Mouse (Mus musculus) E14TG2a.4 (cell line): ENCODE results near the gene Hc.

Experiments
- H3K27me3 ChIP-seq: 2 replicates; pipeline ENCODE4 v1.6.1; 2014; ENCODE audit warnings: low read length, control low read depth; ENCODE audit not compliant: insufficient read depth
- H3K36me3 ChIP-seq: 2 replicates; pipeline ENCODE4 v1.6.1; 2014; ENCODE audit warnings: low read length, control low read depth; ENCODE audit not compliant: insufficient read depth
- H3K4me1 ChIP-seq: replicated peaks from 2 replicates; pipeline ENCODE4 v1.6.1; 2014; ENCODE audit warnings: low read depth, low read length, control low read depth
- H3K4me3 ChIP-seq: replicated peaks from 2 replicates; pipeline ENCODE4 v1.5.1; 2014; ENCODE audit warnings: mild to moderate bottlenecking, low read length
- H3K9me3 ChIP-seq: 2 replicates; pipeline ENCODE4 v1.6.1; 2014; ENCODE audit warnings: low read length, control low read depth
- CTCF ChIP-seq: conservative IDR thresholded peaks from 2 replicates; pipeline ENCODE4 v1.5.1; 2014; ENCODE audit warnings: low read length
- NANOG ChIP-seq: IDR thresholded peaks from 2 replicates; pipeline ENCODE4 v1.6.1; 2014; ENCODE audit warnings: borderline replicate concordance, low read length, mixed read lengths
- POU5F1 ChIP-seq: IDR thresholded peaks from 2 replicates; pipeline ENCODE4 v1.6.1; 2014; ENCODE audit warnings: low read length, borderline replicate concordance

Hc gene

DNA sequence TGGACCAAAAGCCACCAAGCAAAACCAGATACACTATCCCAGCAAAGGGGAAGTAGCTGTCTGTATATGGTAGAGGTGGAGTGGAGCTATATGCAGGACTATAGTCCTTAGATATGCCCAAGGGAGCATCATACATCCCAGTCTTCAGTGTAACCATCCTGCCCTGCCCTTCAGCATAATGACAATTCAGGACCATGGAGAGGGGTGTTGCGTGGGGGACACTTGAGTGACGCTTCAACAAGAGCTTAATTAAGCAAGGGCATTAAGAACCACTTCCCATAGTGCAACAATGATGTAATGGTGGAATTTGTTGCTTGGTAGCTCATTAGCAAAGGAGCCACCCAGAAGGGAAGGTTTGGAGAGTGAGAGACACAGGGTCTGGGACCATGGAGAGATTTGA is 112.6 kb downstream of the Hc start:
- peaks cover 49% of the 10 kb centered on the region for H3K4me1 ChIP-seq
- no peaks in the 10 kb centered on the region for H3K36me3 ChIP-seq
- H3K27me3 ChIP-seq = 0 out of 2 replicates have a peak, but pooled peaks cover 14% of the 10 kb centered on the region
- no peaks in the 10 kb centered on the region for H3K9me3 ChIP-seq
- TF ChIP-seq POU5F1 (no peak), CTCF (no peak), NANOG (no peak)
- no peak overlapping the region for H3K4me3 ChIP-seq

DNA sequence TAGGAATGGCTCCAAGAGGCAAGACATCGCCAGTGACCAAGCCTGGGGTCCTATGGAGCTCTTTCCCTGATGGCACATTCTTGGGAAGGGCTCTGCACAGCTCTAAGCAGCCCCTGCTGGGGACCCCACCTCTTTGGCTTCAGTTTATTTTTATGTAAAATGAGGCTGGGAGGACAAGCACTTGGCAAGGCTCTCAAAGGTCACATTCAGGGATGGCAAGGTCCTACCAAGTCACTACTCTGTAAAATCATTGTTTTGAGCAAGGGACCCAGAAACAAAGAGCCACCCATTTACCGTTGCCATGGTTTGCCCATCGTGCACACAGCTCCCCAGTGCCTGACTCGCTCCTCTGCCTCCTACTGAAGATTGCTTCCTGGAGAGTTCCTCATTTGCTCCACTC is 115.2 kb downstream of the Hc start:
- Histone ChIP-seq H3K9me3 (no peaks in the 10 kb centered on the region), H3K4me3 (peak overlapping the region; percentile 45), H3K27me3 (peaks cover 23% of the 10 kb centered on the region), H3K4me1 (peaks cover 74% of the 10 kb centered on the region), H3K36me3 (no peaks in the 10 kb centered on the region)
- TF ChIP-seq POU5F1 (no peak), NANOG (0 out of 2 replicates have a peak, but pooled peaks have one; percentile 10)

DNA sequence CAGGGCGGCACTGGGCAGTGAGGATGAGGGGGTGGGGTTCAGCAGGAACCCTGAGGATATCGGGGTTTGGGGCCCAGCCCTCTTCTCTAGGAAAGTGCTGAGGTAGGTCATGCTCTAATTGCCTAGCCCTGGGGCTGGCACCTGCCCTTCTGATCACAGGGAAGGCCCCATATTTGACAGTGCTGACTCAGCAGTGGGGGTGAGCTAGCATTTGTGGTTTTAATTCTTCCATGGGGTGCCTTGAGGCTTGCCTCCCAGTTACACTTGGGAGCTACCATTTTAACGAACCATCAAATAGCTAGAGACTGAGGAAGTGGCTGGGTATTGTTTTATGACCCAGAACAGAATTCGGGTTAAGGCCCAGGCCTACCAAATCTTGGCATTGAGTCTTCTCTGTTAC is 115.7 kb downstream of the Hc start:
- no peak for TF ChIP-seq NANOG
- TF ChIP-seq CTCF = no peak
- TF ChIP-seq POU5F1 = no peak

DNA sequence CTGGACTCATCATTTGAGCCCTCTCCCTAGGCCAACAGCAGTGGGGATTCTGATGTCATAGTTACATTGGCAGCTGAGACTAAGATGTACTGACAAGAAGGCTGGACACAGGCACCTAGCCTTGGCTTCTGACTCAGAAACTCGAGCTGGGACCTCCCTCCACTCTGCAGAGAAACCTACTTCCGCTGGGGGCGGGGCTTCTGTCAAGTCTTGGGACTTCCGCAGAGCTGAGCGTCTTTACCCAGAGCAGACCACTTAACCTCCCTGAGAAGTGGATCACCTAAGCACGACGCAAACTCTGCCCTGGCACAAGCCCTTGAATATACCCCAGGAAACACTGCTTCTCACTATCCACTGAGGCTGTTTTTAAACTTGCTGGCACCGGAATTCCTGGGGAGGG is 116.5 kb downstream of the Hc start:
- Histone ChIP-seq H3K4me3 (peak overlapping the region; percentile 45; the same call in 1 of the 2 replicates), H3K36me3 (no peaks in the 10 kb centered on the region), H3K27me3 (peaks cover 28% of the 10 kb centered on the region), H3K9me3 (no peaks in the 10 kb centered on the region), H3K4me1 (peaks cover 82% of the 10 kb centered on the region)
- TF ChIP-seq CTCF (no peak), POU5F1 (no peak), NANOG (no peak)

More for the DNA sequence above, 115.7 kb downstream of the Hc start:
- H3K27me3 ChIP-seq = peaks cover 26% of the 10 kb centered on the region
- no peaks in the 10 kb centered on the region for H3K9me3 ChIP-seq
- peaks cover 78% of the 10 kb centered on the region for H3K4me1 ChIP-seq
- peak overlapping the region; percentile 45 for H3K4me3 ChIP-seq
- H3K36me3 ChIP-seq = no peaks in the 10 kb centered on the region

DNA sequence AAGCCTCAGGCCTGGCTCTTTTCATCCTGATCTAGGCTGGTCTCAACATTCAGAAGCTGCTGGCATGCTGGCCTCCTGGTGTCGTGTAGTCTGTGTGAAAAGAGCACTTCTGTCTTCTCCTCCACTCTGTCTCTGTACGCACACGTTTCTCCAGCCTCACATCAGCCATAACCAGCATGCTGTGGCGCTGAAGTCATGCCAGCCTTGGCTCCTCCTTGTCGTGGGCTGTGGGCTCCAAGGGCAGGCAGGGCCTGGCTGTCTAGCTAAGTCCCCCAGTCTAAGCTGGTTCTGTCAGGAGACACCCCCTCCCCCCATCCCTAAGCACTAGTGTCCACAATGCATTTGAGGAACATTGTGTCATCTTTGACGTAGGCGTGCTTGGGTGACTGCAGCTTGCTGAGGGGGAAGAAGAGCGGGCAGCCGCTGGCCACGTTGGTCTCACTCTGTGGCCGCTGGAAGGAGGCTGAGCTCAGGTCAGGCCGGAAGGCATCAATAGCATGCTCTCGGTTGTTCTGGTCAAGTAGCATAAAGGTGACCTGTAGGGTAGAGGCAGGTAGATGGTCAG is 117.6 kb downstream of the Hc start:
- Histone ChIP-seq H3K36me3 (no peaks in the 10 kb centered on the region), H3K27me3 (peaks cover 30% of the 10 kb centered on the region), H3K4me3 (peak overlapping the region; percentile 17; the same call in 1 of the 2 replicates), H3K4me1 (peaks cover 88% of the 10 kb centered on the region), H3K9me3 (no peaks in the 10 kb centered on the region)
- TF ChIP-seq CTCF (no peak), POU5F1 (no peak), NANOG (no peak)

DNA sequence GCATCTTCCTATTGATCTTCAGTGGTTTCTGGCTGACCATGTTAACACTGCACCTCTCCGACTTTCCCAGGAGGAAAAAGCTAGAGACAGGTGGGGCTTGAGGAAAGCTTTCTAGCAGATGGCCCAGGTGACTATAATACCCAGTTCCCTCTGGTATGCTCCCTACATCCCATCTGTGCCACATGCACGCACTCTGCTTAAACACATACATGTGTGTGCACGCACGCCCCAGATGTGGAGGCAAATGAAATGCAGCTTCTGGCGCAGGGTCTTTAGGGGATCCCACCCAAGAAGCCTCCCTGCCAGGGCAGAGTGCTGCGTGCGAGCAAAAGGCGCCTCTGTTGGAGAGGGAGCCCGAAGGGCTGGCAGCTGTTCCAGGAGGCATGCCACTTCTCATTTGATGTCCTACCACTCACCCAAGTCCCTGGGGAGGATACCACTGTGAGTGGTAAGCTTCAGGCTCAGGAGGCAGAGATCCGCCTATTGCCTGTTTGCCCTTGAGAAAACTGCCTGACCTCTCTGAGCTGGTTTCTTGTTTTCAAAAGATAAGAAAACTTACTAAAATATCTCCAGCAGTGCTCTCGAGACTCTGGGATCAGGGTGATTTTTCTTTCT is 120.1 kb downstream of the Hc start:
- Histone ChIP-seq H3K27me3 (peaks cover 24% of the 10 kb centered on the region), H3K4me1 (peaks cover 90% of the 10 kb centered on the region), H3K4me3 (no peak overlapping the region), H3K36me3 (no peaks in the 10 kb centered on the region), H3K9me3 (no peaks in the 10 kb centered on the region)
- TF ChIP-seq NANOG (no peak), POU5F1 (no peak), CTCF (no peak)

DNA sequence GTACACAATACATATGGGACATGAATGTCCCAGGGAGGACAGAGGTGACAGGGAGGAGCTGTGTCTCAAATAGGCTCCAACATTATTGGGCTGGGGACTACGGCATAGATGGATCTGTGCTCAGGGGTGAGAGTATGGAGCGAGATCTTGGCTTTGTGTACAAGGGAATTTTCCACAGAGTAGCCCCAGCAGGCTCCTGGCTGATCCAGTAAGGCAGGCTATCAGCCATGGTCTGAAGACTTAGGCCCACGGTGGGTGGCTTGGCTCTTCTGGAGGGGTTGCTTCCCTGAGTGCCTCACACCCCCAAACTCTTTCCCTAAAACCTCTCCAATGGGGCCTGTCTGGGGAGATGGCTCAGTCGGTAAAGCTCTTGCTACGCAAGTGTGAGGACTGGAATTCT is 121.0 kb downstream of the Hc start:
- peaks cover 24% of the 10 kb centered on the region for H3K27me3 ChIP-seq
- H3K4me3 ChIP-seq = no peak overlapping the region
- no peaks in the 10 kb centered on the region for H3K9me3 ChIP-seq
- peaks cover 87% of the 10 kb centered on the region for H3K4me1 ChIP-seq
- H3K36me3 ChIP-seq = no peaks in the 10 kb centered on the region
- no peak for TF ChIP-seq CTCF
- TF ChIP-seq NANOG = no peak
- no peak for TF ChIP-seq POU5F1

DNA sequence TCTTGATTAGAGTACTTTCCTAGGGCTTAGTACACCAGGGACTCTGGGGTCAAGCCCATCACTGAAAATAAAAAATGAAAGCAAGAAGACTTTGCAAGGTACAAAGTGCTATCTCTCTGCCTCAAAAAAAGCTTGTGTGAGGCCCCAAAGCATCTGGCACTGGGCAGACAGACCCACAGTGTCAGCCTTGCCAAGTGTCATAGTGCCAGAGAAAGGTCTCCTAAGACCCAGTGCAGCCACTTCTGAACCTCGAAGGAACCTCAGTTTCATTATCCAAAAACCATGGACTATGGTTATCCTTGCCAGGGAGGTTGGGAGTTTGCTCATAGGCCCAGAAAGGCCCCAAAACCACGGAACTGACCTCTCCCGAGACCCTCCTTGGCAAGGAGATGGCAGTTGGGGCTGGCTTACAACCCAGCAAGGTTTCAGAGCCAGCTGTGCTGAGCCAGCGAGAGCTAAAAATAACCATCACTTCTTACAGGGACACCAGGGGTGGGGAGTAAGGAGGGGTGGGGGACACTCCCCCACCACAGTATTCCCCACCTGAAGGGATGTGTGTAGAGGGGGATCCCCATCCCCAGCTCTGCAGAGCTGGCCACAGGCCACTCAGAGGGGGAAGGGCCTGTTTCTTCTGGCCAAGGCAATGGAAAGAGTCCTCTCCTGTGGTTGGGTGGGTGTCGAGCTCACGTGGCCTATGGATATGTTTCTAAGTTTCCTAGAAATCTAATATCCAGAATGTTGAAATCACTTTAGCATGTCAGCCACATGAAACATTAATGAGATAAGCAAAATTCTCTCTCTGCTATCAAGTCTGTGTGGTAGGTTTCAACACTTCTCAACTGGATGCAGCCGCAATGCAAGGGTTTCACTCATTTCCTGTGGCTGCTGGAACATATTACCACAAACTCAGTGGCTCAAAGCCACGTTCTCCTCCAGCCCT is 122.7 kb downstream of the Hc start:
- TF ChIP-seq POU5F1 = no peak
- no peak for TF ChIP-seq CTCF
- TF ChIP-seq NANOG = no peak
- Histone ChIP-seq H3K27me3 (peaks cover 24% of the 10 kb centered on the region), H3K4me3 (peak overlapping the region; percentile 11; the same call in 1 of the 2 replicates), H3K9me3 (no peaks in the 10 kb centered on the region), H3K4me1 (peaks cover 70% of the 10 kb centered on the region), H3K36me3 (no peaks in the 10 kb centered on the region)
